Mouse (Mus musculus): Measurements from ENCODE around the gene Wfdc2.

Gene Wfdc2

DNA sequence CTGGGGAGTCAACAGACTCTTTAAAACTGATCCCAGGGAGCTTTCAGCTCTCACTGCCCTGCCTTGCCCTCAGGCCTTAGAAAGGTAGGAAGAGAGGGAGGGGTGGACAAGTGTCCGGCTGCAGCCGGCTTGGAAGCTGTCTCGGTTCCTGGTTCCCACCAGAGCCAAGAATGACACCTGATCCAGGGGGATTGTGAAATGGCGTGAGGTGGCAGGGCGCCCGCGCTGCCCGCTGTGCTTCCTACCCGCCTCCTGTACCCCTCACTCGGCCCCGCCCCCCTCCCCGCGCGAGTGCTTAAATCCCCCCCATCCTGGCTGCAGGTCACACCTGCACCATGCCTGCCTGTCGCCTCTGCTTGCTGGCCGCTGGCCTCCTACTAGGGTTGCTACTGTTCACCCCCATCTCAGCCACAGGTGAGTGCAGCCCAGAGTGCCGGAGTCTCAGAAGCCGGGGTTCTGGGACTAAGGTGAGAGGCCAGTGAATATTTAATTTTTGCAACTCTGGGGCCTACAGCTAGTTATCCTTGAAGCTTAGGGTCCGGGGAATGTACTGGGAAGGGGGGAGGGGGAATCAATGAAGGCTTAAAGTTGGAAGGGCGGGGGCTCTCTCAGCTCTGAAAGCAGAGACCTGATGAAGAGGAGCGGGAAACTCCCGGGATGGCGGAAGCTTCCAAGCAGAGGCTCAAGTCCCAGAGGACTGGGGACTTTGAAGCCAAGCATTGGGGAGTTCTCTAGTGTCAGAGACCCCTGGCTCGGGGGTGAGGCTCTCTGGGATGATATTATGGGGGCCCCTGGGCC, at the start of gene Wfdc2:
Gene Wfdc2, plus strand, starts transcription at position 23 of the 798 bp plus-strand sequence.
- no peak for DNase-seq (ENCODE audit: low spot score)

DNA sequence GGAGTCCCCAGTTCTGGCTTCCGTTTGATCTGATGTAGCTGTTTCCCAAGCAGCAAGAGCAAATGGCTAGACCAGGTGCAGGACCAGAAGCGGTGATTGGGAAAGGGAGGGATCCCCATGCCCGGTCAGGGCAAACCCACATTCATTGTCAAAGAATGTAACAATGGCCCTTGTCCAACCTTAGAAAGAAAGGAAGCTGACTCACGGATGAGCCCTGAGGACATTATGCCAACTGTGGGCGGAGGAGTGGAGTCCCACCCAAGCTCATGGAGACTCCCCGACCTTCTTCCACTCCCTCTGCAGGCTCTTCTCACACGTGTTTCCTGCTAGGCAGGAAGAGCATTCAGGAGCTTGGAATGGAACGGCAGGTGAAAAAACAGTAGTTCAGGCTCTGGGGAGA, 48.8 kb upstream of the Wfdc2 start:
- no peak for DNase-seq (ENCODE audit: low spot score)

DNA sequence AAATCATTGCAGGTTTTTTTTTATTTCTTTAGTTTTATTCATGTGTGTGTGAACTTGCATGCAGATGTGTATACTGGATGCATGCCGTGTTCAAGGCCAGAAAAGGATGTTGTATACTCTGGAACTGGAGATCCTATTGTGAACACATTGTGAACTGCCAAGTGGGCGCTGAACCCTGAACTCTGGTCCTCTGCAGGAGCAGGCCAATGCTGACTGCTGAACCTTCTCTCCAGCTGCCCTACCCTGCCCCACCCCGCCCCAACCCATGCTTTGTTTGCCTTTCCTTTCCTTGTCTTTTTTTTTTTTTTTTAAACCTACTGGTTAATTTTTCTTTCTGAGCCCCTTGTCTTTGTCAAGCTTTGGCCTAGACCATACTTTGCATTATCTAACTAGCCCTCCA, 47.3 kb upstream of the Wfdc2 start:
- no peak for DNase-seq (ENCODE audit: low spot score)

DNA sequence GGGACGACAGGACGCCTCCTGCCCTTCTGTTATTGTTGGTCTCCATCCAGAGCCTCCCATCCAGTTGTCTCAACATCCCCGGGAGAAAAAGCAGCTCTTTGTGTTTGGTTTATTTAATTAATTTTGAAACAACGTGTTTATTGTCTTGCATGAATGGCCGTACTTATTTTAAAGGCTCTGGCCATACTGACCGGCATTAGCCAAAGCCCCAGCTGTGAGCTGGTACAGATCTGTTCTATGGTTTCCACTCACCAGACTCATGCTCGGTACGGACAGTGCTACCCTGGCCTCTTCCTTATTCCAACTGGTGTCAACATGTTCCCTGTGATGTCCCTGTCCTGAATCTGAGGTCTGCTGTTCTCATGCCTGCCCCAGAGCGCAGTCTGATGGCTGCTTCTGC, 46.3 kb upstream of the Wfdc2 start:
- no peak for DNase-seq (ENCODE audit: low spot score)

DNA sequence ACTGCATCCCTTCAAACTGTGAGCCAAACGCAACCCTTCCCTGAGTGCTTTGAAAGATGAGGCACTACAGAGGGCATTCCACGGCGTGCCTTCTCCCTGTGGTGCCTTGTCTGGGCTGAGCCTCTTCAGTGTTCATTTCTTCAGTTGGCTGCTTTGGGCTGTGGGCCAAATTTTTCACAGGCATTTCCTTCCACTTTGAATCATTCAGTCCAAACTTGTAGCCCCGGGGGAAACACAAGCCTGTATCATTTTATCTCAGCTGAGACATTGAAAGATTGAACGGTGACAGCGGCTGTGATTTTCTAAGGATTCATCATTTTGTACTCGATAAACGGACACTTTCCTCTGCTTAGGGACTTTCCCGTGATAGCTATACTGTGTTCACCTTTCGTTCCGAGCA, 45.6 kb upstream of the Wfdc2 start:
- no peak for DNase-seq (ENCODE audit: low spot score)

DNA sequence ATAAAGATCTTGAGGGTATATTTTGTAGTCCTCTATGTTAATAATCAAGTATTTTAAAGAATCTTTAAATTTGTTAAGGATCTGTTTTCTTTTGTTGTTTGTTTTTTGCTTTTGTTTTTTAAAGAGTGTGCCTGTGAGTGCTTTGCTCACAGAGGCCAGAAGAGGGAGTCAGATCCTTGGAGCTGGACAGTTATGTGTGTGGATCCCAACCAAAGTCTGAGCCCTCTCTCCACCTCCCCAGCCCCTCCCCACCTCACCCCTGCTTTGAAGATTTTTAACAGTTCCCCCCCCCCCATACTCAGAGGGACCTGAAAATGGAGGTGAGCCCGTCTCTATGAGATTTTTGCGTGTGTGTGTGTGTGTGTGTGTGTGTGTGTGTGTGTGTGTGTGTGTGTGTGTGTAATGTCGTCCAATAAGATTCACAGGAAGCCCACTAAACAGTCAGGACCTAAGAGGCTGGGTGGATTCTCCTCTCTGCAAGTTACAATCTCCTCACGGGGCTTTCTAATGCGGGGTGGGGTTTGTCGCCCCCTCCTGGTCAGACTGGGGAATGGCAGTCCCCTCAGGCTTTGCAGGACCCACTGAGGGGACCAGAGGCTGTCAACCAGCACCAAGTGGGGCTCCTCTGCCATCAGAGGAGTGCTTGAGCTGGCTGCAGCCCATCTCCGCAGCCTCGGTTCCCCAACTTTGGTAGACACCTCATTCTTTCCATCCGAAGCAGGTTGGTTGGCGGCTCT, 44.6 kb upstream of the Wfdc2 start:
- peak; percentile 73 for DNase-seq (ENCODE audit: low spot score)

DNA sequence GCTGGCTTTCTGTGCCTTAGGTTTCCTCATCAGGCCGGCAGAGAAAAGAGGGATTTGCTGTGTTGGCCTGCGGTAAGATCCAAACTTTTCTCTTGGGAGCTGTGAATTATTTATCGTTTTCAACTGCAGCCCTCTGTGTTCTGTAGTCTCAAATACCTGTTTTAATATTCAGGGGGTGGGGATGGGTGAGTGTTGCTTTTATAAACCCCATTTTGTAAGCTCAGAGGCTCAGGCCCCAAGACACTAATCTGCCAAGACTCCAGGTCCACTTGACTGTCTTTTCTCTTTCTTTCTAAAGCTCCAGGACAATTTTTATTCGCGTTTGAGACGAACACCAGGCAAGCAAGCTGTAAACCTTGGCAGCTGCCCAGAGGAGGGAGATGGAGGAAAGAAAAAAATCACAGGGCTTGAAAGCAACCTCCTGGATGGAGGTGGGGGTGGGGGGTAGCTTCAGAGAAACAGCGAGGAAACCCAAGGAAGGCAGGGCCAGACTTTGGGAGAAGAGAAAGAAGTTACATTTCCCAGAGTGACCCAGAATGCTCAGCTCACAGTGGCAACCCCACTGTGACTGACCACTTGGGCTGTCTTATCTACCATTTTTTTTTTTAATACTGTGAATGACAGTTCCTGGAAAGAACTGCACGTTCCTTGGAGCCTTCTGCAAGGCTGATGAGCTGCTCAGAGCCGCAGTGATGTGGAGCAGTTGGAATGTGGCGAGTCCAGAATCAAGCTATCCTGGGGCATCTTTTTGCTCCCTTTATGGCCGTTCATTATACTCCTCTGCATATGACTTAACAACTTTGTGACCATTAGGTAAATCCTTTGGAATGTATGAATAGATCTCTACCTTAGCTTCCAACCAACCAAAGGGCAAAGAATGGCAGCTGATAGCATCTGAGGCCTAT, 43.7 kb upstream of the Wfdc2 start:
- DNase-seq (ENCODE audit: low spot score), result no peak

DNA sequence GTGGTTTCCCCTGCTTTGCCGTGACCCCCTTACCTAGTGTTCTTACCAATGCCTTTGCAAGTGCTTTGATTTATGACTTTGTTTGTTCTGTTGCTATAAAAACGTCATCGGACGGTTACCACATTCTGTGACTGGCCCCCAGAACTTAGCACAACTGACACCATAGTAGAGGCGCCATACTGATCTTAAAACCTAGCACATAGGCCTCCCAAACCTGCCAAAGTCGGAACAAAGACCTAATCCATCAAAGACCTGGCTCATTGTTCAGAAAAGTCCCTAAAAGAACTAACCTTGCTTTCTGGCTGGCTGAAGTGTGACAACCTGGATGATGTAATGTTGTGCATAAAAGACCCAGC, 43.1 kb upstream of the Wfdc2 start:
- no peak for DNase-seq (ENCODE audit: low spot score)

DNA sequence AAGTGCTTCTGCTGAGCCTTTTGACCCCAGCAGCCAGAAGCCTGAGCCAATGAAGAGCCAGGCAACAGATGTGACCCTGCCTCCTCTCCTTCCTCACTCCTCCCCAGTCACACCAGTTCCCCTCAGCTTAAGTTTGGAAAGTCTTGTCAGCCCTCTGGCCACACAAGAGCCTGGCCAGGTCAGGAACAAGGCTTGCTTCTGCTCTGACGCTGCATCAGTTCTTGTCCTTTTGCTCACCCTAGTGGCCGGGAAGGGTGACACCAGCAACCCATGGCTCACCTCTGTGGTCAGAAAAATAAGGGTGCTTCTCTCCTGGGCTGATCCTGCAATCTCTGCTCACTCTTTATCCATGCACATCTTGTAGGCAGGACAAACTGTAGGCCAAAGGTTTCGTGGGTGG, 41.4 kb upstream of the Wfdc2 start:
- DNase-seq (ENCODE audit: low spot score), result peak; percentile 11

DNA sequence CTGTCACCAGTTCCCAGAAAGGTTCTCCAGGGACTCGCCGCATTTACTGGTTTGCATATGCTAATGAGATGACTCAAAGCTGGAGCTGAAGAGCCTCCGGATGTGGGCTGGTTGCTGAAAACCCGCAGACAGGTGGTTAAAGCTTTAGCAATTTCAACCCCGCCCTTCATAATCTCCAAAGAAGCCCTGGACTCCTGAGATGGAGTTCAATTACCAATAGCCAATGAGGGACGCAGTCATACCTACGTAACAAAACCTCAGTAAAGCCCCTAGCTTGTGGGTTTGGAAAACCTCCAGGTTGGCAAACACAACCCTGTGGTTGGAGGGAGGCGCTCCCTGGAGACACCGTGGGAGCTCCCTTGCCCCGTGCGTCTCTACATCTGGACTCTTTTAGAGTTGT, 40.4 kb upstream of the Wfdc2 start:
- peak; percentile 88 for DNase-seq (ENCODE audit: low spot score)

DNA sequence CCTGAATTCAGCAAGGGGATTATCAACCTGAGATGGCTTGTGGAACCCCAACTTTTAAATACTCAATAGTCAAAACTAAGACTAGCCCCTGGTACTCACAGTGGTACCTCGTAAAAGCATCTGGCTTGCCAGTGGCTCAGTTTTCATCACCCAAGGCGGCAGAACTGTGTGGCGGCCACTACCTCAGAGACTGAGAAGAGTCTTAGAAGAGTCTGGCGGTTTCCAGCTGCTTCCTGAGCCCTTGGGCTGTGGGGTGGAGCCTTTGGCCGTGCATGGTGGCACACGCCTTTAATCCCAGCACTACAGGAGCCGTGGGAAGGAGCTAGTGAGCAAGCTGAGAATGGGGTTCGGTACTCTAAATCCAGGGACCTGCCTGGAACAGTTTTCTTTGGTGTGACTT, 39.9 kb upstream of the Wfdc2 start:
- DNase-seq (ENCODE audit: low spot score), result peak; percentile 38

DNA sequence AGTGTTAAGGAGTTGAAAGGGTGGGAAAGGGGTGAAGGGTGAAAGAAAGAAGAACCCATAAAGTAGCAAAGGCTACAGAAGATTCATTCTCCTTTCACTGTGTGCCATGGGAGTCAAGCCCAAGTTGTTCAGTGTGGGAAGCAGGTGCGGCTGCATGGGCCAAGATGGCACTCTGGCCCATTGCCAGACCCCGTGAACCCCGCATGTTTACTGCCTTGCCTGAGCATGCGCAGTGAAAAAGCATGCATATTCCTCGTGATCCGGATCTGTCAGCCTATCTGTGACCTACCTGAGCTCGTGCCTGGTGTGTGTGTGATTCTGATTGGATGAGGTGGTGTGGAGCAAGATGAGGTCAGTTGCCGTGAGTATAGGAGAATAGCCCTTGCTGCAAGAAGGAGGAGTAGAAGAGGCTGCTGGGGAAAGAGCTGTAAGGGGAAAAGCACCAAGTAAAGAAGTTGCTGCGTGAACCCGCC, 38.9 kb upstream of the Wfdc2 start:
- no peak for DNase-seq (ENCODE audit: low spot score)

DNA sequence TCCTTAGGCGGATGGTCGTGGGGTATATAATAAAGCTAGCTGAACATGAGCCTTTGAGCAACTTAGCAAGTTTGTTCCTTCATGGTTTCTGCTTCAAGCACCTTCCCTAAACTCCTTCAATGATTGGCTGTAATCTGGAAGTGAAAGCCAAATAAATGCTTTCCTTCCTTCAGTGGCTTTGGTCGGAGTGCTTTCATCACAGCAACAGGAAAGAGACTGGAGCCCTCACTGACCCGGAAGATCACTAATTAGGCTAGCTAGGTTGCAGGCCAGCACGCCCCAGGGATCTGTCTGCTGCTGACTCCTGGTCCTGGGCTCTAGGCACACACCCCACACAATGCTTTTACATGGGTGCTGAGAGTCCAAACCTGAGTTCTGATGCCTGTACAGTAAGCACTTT, 33.7 kb upstream of the Wfdc2 start:
- DNase-seq (ENCODE audit: low spot score), result no peak

DNA sequence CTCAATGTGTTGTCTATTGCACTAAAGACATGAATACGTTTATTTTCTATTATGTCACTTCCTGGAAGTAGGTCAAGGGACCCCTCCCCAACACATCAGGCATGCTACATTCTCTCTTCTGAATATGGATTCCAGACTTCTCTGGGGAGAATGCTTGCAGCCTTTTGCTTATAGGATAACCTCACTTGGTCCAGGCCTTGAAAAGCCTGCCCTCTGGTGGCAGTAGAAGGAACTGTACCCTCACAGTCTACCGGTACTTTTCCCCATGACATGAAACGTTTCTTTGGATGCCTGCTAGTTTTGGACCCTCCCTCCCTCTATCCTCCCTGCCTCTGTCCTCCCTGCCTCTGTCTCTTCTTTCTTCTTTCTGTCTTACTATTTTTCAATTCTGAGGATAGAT, 31.0 kb upstream of the Wfdc2 start:
- DNase-seq (ENCODE audit: low spot score), result peak; percentile 72

DNA sequence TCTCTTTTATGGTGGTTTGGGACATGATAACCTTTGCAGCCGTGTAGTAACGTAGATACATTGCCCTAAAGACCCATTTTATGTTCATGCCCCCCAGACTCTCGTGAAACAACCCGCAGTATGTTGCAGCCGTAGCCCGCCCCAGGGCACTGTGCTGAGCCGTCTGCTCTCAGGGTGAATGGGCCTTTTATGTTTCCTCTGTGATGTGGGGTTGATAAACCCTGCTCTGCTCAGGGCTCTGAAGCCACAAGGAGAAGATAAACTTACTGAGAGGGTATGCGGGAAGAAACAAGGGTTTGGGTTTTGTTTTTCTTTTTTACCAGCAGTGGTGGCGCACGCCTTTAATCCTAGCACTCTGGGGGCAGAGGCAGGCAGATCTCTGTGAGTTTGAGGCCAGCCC, 27.9 kb upstream of the Wfdc2 start:
- DNase-seq (ENCODE audit: low spot score), result peak; percentile 52

DNA sequence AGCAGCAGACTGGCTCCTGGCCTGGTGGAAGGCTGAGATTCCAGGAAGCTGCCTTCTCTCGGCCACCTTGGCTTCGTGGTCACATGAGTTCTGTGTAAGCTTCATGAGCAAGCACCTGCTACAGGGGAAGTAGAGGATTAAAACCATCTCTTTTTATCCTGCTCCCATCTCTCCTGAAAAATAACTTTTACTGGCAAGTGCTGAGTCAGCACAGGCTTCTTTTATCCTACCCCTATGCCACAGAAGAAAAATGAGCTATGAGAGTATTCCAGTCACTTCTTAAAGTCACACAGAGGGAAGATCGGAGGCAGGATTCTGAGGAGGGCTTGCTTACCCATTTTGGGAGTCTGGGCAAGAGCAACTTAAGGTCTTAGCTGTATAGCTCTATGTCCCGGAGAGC, 25.2 kb upstream of the Wfdc2 start:
- DNase-seq (ENCODE audit: low spot score), result no peak

DNA sequence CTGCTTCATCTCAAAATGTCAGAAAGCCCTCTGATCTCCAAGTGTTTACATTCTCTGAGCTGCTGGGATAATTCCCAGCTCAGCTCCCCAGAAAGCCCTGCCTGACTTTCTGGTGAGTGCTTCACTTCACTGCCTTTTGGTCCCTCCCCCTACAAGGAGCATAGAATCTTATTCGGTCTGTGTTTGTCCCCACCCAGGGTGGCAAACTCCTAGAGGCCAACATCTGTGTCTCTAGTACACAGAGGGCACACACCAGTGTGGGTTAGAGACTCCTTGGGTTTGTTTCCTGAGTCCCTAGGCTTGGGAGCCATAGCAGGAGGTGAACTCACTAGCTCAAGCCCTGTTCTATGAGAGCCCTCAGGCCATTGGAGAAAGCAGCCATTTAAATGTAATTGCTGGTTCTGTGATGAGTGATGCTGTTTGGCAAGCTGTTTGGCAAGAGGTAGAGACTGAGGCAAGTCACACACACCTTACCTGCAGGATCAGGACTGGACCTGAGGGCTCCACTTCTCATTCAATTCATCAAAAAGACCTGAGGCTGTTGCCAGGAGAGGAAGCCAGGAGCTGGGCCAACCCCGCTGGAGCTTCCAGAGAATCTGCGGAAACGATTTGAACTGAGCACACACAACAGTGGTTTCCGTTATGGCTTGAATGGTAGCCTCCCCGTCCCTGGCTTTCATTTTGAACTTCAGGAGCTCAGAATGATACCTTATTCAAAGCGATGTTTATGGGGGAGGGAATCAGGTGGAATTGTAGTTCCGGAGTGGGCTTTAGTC, 21.4 kb upstream of the Wfdc2 start:
- DNase-seq (ENCODE audit: low spot score), result no peak

DNA sequence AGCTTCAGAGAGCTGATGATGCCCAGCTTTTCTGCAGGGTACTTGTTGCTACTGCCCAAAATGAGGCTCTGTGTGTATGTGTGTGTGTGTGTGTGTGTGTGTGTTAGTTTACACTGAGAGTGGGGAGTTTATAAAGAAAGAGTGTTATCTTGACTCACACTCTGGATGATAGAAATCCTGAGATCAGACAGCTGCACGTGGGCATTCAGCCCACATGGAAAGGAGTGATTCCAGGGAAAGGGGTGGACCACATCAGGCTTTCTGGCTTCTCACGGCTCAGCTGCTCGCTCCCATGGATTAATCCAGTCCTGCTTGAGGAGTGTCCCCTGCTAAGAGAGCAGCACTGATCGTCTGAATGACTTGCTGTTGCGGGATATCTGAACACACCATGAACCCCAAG, 20.1 kb upstream of the Wfdc2 start:
- DNase-seq (ENCODE audit: low spot score), result no peak

DNA sequence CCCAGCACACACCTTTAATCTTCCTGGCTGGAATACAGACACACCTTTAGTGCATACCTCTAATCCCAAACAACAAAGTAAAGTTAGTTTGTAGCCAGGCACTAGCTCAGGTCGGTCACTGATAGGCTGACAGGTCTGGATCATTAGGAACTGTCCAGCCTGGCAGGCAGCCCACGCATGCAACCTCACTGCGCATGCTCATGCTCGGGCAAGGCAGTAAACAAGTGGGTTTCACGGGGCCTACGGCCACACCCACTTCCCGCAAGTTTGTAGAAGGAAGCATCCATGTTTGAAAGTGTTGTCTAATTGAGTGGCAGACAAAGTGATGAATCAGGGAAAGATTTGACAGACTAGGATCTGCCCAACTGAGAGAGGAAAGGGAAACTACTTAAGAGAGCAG, 19.6 kb upstream of the Wfdc2 start:
- DNase-seq (ENCODE audit: low spot score), result no peak

DNA sequence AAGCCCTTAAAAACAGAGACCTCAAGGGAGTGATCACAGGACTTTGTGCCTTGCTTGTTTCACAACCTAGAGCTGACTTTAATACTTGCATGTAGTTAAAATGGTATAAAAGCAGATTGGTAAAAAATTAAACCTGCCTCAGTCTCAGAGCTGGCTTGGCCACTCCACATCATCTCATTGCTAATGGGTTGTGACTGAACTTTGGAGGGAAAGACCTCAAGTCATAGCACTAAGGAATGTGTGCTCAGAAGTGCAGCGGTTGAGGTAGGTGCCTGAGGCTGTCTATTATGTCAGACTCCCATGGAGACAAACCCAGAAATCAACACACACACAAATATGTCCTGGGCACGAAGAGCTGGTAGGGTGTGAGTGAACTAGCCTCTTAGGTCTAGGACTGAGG, 18.5 kb upstream of the Wfdc2 start:
- no peak for DNase-seq (ENCODE audit: low spot score)

DNA sequence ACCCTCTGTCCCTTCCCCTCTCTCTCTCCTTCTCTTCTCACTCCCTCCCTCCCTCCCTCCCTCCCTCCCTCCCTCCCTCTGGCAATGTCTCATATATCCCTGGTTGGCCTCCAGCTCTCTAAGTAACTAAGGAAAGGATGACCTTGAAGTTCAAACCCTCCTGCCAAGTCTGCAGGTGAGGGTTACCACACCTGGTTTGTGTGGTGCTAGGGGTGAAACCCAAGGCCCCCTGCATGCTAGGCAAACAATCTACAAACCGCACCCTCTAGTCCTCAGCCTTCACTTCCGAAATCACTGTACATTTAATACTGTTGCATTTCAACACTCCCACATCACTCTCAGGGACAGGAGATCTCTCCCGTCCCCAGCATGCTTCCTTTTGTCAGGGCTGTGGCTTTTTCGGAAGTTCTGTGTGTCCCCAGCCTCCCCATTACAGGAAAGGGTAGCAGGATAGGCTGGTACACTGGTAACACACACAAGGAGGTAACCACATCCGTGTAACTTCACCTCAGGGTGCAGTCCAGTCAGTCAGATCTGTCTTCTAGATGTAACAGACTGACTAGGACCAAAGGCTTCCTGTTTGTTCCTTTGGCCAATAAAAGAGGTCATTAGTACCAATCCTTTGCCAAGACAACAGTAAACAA, 17.6 kb upstream of the Wfdc2 start:
- DNase-seq (ENCODE audit: low spot score), result peak; percentile 43
